Comparison of ENCODE assay signal across 16 mouse cellular contexts in genomic region chr7:55792280-55792679, GRCm38 (mm10). TPM values are rescaled to one million over a fixed set of nuclear protein-coding genes. Genes with fewer than 3 reads are reported as not detected.
DNase-seq lines count a peak whose midpoint lies in the region; ATAC-seq and TF ChIP-seq lines count a peak whose summit lies in the region.
"Had no signal": no experiment of that assay in that cellular context is flagged by ENCODE, and none has a peak within 500 bp of the region (broad histone marks: within the 10 kb centered on the region; RNA-seq: fewer than 3 reads in every experiment).

No protein-coding gene starts in this region.

- no peak for TF ChIP-seq POLR2A in kidney, adult 2 months (IDR thresholded peaks at IDR 0.05; ENCODE audit: low read depth, low read length)

- H3K36me3 ChIP-seq in forebrain, embryonic 12.5 days (replicated peaks): peaks cover 14% of the 10 kb centered on the region
- H3K36me3 ChIP-seq in forebrain, embryonic 11.5 days (ENCODE audit: control insufficient read depth, insufficient read depth, low read length): peaks cover 8% of the 10 kb centered on the region; the same call in 1 of the 2 replicates
- peaks cover 14% of the 10 kb centered on the region for H3K36me3 ChIP-seq in limb, embryonic 12.5 days
- no peaks in the 10 kb centered on the region for H3K36me3 ChIP-seq in kidney, adult 2 months (ENCODE audit: control insufficient read depth, insufficient read depth, low read length)

- no peak overlapping the region for H3K4me3 ChIP-seq in forebrain, embryonic 12.5 days (replicated peaks)
- no peak overlapping the region for H3K4me3 ChIP-seq in forebrain, embryonic 11.5 days (ENCODE audit: low read depth, low read length)
- H3K4me3 ChIP-seq in limb, embryonic 12.5 days (replicated peaks): no peak overlapping the region
- H3K4me3 ChIP-seq in kidney, adult 2 months (ENCODE audit: insufficient read depth, low read depth, low read length): no peak overlapping the region
- H3K4me3 ChIP-seq: embryonic facial prominence, embryonic 15.5 days; heart, embryonic 10.5 days; liver, embryonic 15.5 days had no signal

- whole genome bisulfite sequencing in forebrain, embryonic 12.5 days: 60% methylated on average over 3 of the region's 3 CpGs
- WGBS in forebrain, embryonic 11.5 days: 73% methylated on average over 3 of the region's 3 CpGs
- WGBS in limb, embryonic 12.5 days: 79% methylated on average over 3 of the region's 3 CpGs
- 89% methylated on average over 3 of the region's 3 CpGs for WGBS in kidney, adult 2 months

- H3K27me3 ChIP-seq in forebrain, embryonic 12.5 days: no peaks in the 10 kb centered on the region
- H3K27me3 ChIP-seq in forebrain, embryonic 11.5 days (ENCODE audit: control insufficient read depth, insufficient read depth, low read length): no peaks in the 10 kb centered on the region
- no peaks in the 10 kb centered on the region for H3K27me3 ChIP-seq in limb, embryonic 12.5 days
- no peaks in the 10 kb centered on the region for H3K27me3 ChIP-seq in kidney, adult 2 months (replicated peaks; ENCODE audit: control insufficient read depth, insufficient read depth, low read length)
- H3K27me3 ChIP-seq: embryonic facial prominence, embryonic 15.5 days; liver, embryonic 15.5 days had no signal

- peak overlapping the region; percentile 13; the same call in 1 of the 2 replicates for H3K27ac ChIP-seq in forebrain, embryonic 12.5 days
- H3K27ac ChIP-seq in forebrain, embryonic 11.5 days (ENCODE audit: low read depth, low read length): no peak overlapping the region
- 0 out of 2 replicates have a peak overlapping the region, but pooled peaks have one; percentile 17 for H3K27ac ChIP-seq in limb, embryonic 12.5 days
- H3K27ac ChIP-seq in kidney, adult 2 months (ENCODE audit: insufficient read depth, low read depth, low read length): no peak overlapping the region
- H3K27ac ChIP-seq: embryonic facial prominence, embryonic 15.5 days; heart, embryonic 10.5 days; liver, embryonic 15.5 days; macrophage had no signal

- H3K4me1 ChIP-seq in forebrain, embryonic 12.5 days: peaks cover 15% of the 10 kb centered on the region
- H3K4me1 ChIP-seq in forebrain, embryonic 11.5 days (replicated peaks; ENCODE audit: control insufficient read depth, insufficient read depth, low read length): peaks cover 2% of the 10 kb centered on the region; the same call in 1 of the 2 replicates
- peaks cover 8% of the 10 kb centered on the region for H3K4me1 ChIP-seq in limb, embryonic 12.5 days (replicated peaks)
- H3K4me1 ChIP-seq in kidney, adult 2 months (ENCODE audit: control insufficient read depth, insufficient read depth, low read length): 0 out of 2 replicates have a peak, but pooled peaks cover 2% of the 10 kb centered on the region

- no peak overlapping the region for H3K4me2 ChIP-seq in forebrain, embryonic 12.5 days
- no peak overlapping the region for H3K4me2 ChIP-seq in forebrain, embryonic 11.5 days (ENCODE audit: low read depth, low read length, severe bottlenecking)
- H3K4me2 ChIP-seq in limb, embryonic 12.5 days: no peak overlapping the region
- H3K4me2 ChIP-seq: embryonic facial prominence, embryonic 15.5 days; liver, embryonic 15.5 days had no signal

- no peak overlapping the region for H3K9ac ChIP-seq in forebrain, embryonic 12.5 days
- H3K9ac ChIP-seq in forebrain, embryonic 11.5 days (ENCODE audit: low read length): no peak overlapping the region
- no peak overlapping the region for H3K9ac ChIP-seq in limb, embryonic 12.5 days (replicated peaks)
- H3K9ac ChIP-seq: embryonic facial prominence, embryonic 15.5 days; liver, embryonic 15.5 days had no signal

- TF ChIP-seq CTCF in kidney, adult 2 months (conservative IDR thresholded peaks at IDR 0.05; ENCODE audit: insufficient read depth, insufficient read length, low read depth, low read length): no peak

- ATAC-seq in forebrain, embryonic 12.5 days (ENCODE audit: low FRiP score): no peak
- no peak for ATAC-seq in forebrain, embryonic 11.5 days (replicated peaks; ENCODE audit: low FRiP score)
- no peak for ATAC-seq in limb, embryonic 12.5 days (ENCODE audit: insufficient number of reproducible peaks, insufficient read depth, low FRiP score, low TSS enrichment, low read depth)

- DNase-seq in forebrain, embryonic 11.5 days (ENCODE audit: low spot score): no peak
- peak; percentile 60 for DNase-seq in layer of hippocampus, adult 9-11 months
- no peak for DNase-seq in layer of hippocampus, postnatal 10 days (ENCODE audit: low spot score in 2 of 2)
- peak; percentile 76 for DNase-seq in brain, adult 2 months (ENCODE audit: low read depth, low spot score)
- no peak for DNase-seq in kidney, adult 2 months
- DNase-seq in urinary bladder, postnatal 25 days (ENCODE audit: low spot score): no peak
- DNase-seq: adrenal gland, postnatal 25 days; cerebellum, adult 18-20 months; kidney, adult 9 months had no signal

- H3K9me3 ChIP-seq in forebrain, embryonic 12.5 days: no peaks in the 10 kb centered on the region
- no peaks in the 10 kb centered on the region for H3K9me3 ChIP-seq in forebrain, embryonic 11.5 days (ENCODE audit: control insufficient read depth, low read length)
- H3K9me3 ChIP-seq in limb, embryonic 12.5 days: no peaks in the 10 kb centered on the region
- H3K9me3 ChIP-seq: embryonic facial prominence, embryonic 15.5 days; heart, embryonic 10.5 days; liver, embryonic 15.5 days had no signal

RNA-seq across cellular contexts. Expression of gene Tubgcp5, which starts 1.7 kb away (rescaled TPM):
- polyA plus RNA-seq in forebrain, embryonic 12.5 days (2016; fragmentation: Nextera tagmentation; extraction: Ambion mirVana): 42.8 and 45.2 TPM in 2 replicates
- 40.9 and 45.2 TPM in 2 replicates for polyA plus RNA-seq in forebrain, embryonic 11.5 days (2014; fragmentation: Nextera tagmentation; extraction: Ambion mirVana)
- 10 to 100 TPM; 25.9 to 27.5 TPM for total RNA-seq in layer of hippocampus, postnatal 10 days (2021)
- 45.6 and 52.3 TPM in 2 replicates for polyA plus RNA-seq in limb, embryonic 12.5 days (2016; fragmentation: Nextera tagmentation; extraction: Ambion mirVana)
- 2.3 and 3.4 TPM in 2 replicates for polyA plus RNA-seq in kidney, adult 2 months (2012; rRNA removed)

RNA-seq across cellular contexts. Expression of gene Siglech, which starts 24.3 kb away (rescaled TPM):
- polyA plus RNA-seq in forebrain, embryonic 12.5 days (2016; fragmentation: Nextera tagmentation; extraction: Ambion mirVana): 0.42 and 0.65 TPM in 2 replicates
- polyA plus RNA-seq in forebrain, embryonic 11.5 days (2014; fragmentation: Nextera tagmentation; extraction: Ambion mirVana): 0.33 and 0.43 TPM in 2 replicates
- total RNA-seq in layer of hippocampus, postnatal 10 days (2021): 1 to 10 TPM; 9.1 to 9.7 TPM
- 0.45 and 0.68 TPM in 2 replicates for polyA plus RNA-seq in limb, embryonic 12.5 days (2016; fragmentation: Nextera tagmentation; extraction: Ambion mirVana)
- 1.2 and 5.0 TPM in 2 replicates for polyA plus RNA-seq in kidney, adult 2 months (2012; rRNA removed)
- total RNA-seq: hematopoietic stem cell, adult 5-6 weeks had no signal
- polyA plus RNA-seq: heart, embryonic 10.5 days had no signal

RNA-seq across cellular contexts. Expression of gene Cyfip1, which starts 49.3 kb away (rescaled TPM):
- polyA plus RNA-seq in forebrain, embryonic 12.5 days (2016; fragmentation: Nextera tagmentation; extraction: Ambion mirVana): 76.0 and 79.7 TPM in 2 replicates
- polyA plus RNA-seq in forebrain, embryonic 11.5 days (2014; fragmentation: Nextera tagmentation; extraction: Ambion mirVana): 81.4 and 88.7 TPM in 2 replicates
- total RNA-seq in layer of hippocampus, postnatal 10 days (2021): 100 to 1,000 TPM; 115 TPM
- 125 and 129 TPM in 2 replicates for polyA plus RNA-seq in limb, embryonic 12.5 days (2016; fragmentation: Nextera tagmentation; extraction: Ambion mirVana)
- polyA plus RNA-seq in kidney, adult 2 months (2012; rRNA removed): 28.5 and 32.7 TPM in 2 replicates

Comparison
In these comparisons a context has a peak if more than half of its experiments do, and no peak if none do; other contexts are left out.
1. H3K27ac ChIP-seq: peak in forebrain, embryonic 12.5 days (single experiment) and limb, embryonic 12.5 days (single experiment); none in forebrain, embryonic 11.5 days (single experiment) and kidney, adult 2 months (single experiment).
2. DNase-seq: peak in layer of hippocampus, adult 9-11 months (single experiment) and brain, adult 2 months (single experiment); none in forebrain, embryonic 11.5 days (single experiment), layer of hippocampus, postnatal 10 days (0 of 2), kidney, adult 2 months (single experiment) and urinary bladder, postnatal 25 days (single experiment).